In genomic region chr4:103762416-103762815, GRCm38 (mm10) we compare ENCODE assay signal across 17 mouse cellular contexts.
"Had no signal": no experiment of that assay in that cellular context is flagged by ENCODE, and none has a peak within 500 bp of the region (broad histone marks: within the 10 kb centered on the region; RNA-seq: fewer than 3 reads in every experiment).

No protein-coding gene starts in this region.

- DNase-seq: kidney, adult 2 months; kidney, postnatal 25 days; layer of hippocampus, postnatal 36 days; liver, postnatal 0 days; lung, embryonic 14.5 days; spleen, adult 18-20 months; thymus, postnatal 25 days had no signal

- H3K4me3 ChIP-seq: limb, embryonic 12.5 days; limb, embryonic 15.5 days; midbrain, embryonic 12.5 days; midbrain, embryonic 15.5 days; neural tube, embryonic 12.5 days; neural tube, embryonic 15.5 days; stomach, embryonic 15.5 days had no signal

- H3K27ac ChIP-seq: kidney, postnatal 0 days; limb, embryonic 12.5 days; limb, embryonic 15.5 days; liver, embryonic 14.5 days; macrophage; midbrain, embryonic 12.5 days; midbrain, embryonic 15.5 days; neural tube, embryonic 12.5 days; neural tube, embryonic 15.5 days; stomach, embryonic 15.5 days had no signal
